Mouse (Mus musculus): ENCODE measurements around the gene Ccp110.

Gene Ccp110

DNA sequence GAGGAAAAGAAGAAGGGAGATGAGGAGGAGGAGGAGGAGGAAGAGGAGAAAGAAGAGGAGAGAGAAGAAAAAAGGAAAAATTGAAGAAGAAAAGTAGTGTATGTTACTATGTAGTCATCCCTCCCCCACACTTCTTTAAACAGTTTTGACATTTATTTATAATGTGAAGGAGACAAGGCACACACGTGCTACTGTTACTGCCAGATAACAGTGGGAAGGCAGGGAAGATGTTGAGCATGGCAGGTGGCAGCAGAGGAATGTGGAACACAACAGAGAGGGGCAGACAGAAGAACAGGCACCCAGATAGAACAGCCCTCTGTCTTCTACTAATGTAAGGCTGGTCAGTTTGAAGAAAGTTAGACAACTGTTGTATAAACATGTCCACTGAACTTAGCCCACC lies 57.3 kb downstream of the Ccp110 start:
- no peak for DNase-seq

DNA sequence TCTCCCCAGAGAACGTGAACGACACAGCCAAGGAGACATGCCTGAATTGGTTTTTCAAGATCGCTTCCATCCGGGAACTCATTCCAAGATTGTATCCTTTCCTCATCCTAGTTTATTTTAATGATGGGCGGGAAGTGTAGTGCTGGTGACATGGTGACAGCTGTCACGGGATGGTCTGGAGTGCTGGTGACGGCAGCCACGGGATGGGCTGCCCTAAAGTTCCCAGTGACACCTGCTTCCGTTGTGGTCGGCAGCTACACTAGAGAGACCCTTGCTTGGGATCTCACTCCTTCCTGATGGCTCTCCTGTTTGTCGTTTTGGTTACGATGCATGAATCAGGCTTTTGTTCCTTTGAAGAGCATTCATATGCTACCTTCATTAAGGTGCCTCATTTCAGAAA lies 60.7 kb downstream of the Ccp110 start:
- DNase-seq, result no peak

DNA sequence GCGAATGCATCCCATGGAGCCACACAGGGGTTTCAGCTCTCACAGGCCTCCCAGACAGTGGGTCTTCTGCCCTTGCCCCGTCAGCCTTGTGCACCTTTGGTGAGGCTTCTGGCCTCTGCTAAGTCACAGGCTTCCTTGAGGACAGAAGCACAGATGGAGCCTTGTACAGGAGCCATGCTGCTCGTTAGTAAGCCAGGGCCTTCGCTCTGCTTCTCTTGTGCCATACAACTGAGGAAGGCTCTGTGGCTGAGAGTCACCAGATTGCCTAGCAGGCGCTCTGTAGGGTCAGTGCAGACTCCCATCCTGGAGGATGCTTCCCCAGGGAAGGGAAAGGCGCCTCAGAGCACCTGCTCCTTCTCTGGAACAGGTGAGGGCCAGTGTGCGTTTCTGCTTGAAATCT lies 63.6 kb downstream of the Ccp110 start:
- peak in 1 of 2 experiments; percentile 49 for DNase-seq

DNA sequence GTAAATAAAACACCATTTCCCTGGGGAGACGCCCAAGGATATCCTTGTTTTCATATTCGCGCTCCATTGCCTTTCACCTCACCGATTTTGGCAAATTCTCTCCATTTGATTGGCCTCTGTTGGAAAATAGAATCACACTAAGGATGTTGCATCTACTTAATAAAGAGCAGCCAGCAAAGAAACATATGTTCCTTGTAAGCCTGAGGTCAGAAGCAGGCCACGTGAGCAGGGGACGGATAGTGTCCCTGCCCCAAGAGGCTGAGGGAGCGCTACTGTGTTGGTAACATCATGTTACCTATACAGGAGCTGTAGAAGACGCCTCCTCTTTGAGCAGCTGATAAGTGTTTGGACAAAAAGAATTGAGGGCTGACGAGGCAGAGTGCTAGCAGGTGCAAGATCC lies 64.1 kb downstream of the Ccp110 start:
- DNase-seq, result no peak

DNA sequence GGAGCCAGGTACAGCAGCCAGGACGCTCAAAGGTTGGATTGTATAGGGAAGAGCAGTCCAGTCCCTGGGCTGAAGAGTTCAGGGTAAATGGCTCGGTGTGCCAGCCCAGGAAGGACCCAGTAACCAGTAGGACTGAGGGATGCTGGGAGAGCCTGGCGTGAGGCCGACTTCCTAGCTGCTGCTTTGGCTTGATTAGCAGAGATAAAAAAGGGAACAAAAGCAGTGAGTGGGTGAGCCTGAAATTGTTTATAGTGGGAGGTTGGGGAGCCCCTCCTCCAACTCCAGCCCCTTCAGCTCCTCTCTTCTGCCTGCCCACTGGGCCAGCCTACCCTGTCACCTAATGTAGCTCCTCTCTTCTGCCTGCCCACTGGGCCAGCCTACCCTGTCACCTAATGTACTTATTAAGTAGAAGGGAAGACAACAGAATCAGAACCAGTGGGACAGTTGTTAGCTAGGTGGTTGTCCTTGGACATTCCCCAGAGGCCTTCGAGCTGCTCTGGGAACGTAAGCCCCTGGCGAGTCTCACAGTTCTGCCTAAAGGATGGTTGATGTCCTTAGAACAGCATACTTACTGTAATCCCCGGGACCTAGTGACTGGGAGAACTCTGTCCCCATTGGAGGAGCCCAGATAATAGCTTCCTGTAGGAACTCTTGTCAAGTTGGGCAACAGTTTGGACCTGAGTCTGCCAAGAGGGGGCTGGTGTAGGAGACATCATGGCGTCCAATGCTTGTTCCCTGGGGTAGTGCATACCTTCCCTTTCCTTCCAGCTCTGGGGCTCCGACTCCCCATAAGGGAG lies 65.4 kb downstream of the Ccp110 start:
- peak in 1 of 2 experiments; percentile 51 for DNase-seq

DNA sequence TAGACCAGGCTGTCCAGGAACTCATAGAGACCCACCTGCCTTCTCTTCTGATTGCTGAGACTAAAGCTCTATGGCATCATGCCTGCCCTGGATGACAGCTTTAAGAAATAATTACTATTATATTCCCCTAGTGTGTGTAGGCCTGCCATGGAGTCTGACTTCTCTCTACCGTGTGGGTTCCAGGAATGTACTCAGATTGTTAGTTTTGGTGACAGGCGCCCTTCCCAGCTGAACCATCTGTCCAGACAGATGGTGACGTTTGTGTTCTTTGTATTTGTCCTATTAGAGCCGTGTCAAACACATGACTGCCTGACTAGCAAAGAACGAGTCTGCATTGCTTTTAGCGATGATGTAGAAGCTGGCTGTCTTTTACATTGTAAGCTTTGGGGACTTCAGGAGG lies 66.2 kb downstream of the Ccp110 start:
- DNase-seq, result peak; percentile 72 to 76

DNA sequence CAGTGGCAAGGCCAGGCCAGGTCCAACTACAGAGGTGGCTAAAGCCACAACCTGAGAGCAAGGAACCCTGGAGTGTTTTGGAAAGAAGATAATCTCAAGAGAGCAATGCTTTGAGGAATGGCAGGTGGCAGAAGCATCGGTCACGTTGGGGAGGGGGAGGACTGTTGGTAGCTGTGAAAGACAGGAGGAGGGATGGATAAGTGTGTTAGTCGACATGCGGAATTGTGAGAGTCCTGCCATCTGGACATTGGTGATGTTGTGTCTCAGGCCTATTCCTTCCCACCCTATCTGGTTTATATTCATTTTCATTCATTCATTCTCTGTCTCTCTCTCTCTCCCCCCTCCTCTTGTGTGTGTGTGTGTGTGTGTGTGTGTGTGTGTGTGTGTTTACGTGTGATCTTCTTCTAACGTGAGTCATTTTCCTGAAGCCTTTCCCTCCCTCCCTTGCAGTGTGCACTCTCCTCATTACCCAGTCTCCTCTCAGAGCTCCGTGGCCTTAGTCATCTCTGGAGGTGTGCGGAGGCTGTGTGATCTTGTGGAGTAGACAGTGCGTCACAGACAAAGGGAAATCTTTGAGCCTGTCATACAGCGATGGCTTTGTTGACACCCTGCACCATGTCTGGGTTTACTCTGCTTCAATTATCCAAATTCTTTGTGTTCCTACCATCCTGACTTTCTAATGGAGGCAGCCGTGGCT lies 71.1 kb downstream of the Ccp110 start:
- DNase-seq, result no peak

DNA sequence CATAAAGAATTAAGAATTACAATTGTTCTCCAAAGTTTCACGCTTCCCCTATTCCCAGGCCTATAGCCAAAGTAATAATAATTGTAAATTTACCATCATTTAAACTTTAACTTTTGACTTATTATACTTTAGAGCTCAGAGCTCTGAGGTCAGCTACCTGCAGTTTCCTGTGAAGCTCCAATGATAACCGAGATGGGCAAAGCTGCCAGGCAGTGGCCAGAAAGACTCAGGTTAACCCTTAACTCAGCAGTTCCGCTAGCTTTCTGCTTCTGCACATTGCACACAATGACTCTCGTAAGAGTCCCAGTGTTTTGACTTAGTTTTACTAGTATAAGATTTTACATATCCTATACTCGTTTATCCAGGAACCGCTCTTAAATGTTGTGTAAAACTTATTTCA lies 73.7 kb downstream of the Ccp110 start:
- no peak for DNase-seq

Data from cerebellum, postnatal 10 days (tissue).